Mouse (Mus musculus) urinary bladder, postnatal 10 days (tissue): Measurements from ENCODE around the gene Smoc1.

Experiments
- DNase-seq: peaks from one replicate; pipeline ENCODE4 v3.0.0; 2022; ENCODE audit warnings: low spot score

Gene Smoc1

DNA sequence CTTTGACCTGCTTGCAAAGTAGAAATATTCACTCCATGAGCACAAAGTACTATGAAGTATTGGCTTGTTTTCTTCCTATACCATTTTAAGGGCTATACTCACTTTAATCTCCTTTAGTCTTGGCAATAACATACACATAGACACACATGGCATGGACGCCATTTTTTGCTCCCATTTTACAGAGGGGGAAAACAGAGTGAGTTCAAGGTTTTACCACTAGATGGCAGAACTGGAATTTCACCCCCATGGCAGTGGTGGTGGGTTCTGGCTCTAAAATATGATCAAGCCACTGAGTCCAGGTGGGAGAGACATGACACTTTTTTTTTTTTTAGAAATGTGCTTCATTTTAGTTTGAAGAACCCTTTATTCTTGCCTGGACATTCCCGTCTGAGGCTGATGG is 1.6 kb upstream of the Smoc1 start:
- no peak for DNase-seq

DNA sequence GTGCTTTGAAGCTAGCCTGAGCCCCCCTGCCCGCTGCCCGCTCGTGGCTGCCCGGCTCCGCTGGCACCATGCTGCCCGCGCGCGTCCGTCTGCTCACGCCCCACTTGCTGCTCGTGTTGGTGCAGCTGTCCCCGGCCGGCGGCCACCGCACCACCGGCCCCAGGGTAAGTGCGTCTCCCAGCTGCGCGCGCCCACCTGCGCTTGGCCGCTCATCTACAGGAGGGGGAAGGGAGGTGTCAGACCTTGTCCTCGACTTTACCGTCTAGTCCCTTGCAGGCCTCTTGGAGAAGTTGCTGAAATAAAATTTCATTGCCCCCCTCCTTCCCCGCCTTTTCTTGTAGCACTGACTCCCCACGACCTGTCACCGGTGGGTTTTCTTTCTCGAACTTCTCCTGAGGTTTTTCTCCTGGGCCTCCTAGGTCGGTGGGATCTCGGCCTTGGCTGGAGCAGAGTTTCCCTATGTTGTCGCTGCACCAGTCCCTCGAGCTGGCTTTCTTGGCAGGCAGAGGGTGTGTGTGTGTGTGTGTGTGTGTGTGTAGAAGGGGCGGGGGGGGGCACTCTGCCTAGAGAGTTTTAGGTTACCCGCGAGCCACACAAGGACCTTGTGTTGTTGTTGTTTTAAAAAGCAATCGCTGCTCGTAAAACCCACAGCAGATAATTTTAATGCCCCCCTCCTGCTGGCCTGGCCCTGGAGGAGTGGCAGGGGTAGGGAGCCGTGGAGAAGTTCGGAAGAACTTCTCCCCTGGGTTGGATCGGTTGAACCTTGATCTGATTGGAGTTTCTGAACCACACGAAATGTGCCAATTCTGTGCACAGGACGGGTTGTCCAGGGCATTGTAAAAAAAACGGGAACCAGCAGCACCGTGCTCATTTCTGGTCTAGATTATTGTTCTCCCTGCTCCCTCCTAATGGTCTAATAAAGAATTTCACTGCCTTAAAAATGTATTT is 661 bp downstream of the Smoc1 start:
- DNase-seq = no peak

DNA sequence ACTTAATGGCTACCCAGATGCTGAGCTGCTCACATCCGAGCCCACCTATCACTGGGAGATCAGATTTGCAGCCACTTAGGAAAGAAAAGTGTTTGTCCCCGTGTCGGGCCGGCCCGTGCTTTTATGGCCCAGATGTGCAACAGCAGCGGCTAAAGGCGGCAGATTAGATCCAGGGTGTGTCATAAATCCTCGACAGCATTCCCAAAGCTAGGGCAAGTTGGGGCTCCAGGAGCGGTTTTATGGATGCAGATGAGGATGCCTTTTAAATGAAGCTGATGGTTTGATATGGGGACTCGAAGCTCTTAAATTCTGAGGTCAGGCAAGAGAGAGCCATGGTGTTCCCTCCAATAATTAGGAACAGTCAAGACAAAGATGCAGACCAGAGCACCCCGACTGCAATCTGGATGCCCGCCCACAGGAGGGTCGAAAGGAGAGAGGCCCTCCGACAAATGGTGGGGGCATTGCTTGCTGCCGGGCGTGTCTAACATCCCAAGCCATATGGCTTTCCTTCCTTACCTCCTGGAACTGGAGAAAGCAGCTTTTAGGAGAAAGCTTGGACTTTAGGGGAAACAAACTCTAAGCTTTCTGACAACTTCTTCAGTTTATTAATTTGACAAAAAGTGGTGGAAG is 1.8 kb downstream of the Smoc1 start:
- no peak for DNase-seq

DNA sequence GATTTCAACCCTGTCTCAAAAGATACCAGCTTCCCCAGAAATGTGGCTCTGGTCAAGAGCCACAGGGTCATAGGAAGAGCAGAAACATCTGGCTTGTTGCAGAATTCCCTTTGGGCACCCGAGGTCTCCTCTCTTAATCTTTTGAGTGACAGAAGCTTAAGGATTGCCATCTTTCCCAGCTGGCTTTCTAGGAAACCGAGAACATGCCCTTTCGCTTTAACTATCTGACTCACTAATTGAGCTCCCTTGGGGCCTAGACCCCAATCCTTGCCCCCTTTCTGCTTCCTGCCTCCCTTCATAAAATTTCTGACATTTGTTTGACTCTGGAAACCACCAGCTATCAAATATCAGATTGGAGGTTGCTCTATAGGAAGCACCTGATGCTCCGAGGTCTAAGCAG is 3.1 kb downstream of the Smoc1 start:
- no peak for DNase-seq

DNA sequence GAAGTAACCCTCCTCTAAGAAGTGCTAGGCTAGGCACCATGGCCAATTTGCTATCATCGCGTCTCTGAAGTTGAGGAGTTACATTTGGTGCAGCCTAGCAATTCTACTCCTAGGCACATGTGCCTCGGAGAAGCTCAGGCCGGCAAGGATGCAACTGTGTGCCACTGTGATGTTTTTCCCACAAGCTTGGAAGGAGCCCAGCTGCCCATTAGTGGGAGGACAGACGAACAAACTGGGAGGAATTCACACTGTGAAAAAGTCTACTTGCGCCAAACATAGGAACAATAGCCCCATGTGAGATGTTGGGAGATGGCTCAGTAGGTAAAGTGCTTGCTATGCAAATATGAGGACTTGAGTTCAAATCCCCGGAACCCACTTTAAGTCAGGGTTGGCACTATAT is 5.0 kb downstream of the Smoc1 start:
- DNase-seq = no peak

DNA sequence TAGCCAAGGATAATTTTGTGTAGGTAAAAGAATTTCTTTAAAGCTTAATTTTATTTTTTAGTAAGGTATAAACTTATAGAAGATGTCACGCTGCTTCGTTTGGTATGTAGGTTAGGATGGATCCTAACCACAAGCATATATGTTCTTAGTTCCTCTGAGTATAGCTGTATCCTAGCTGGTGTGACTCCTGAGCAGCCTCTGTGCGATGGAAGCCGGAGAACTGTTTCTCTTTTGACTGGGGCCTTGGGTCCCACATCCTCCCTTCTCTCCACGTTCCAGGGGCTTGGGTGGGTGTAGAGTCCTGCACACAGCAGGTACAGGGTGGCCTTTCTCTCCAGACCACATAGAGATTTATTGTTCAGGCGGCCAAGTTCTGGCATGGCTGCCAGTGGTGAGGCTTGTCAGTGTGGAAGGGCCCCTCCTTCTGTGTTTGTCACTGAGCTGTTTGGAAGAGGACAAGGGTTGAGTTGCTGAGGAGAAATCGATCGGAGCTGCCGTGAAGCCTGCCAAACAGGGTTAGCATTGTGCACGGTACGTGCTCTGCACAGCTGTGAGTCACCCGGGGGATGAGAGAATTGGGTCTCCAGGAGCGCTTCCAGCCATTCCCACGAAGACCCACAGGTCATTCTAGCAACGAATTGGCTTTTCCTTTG is 6.9 kb downstream of the Smoc1 start:
- no peak for DNase-seq

DNA sequence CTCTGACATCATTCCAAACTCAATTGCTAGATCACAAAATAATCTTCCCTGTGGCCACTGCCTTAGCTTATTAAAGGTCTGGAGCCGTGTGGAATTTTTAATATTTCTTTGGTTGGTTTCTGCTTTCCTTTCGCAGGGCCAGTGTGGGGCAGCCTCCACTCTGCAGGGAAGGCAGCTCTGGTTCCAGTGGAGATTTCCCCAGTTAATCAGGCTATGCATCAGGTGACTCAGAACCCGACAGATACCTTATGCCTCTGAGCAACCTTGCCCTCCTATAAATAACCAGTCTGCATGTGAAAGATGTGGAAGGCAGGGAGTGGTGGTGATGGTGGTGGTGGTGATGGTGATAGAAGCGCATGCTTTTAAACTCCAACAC is 7.4 kb downstream of the Smoc1 start:
- DNase-seq = no peak

DNA sequence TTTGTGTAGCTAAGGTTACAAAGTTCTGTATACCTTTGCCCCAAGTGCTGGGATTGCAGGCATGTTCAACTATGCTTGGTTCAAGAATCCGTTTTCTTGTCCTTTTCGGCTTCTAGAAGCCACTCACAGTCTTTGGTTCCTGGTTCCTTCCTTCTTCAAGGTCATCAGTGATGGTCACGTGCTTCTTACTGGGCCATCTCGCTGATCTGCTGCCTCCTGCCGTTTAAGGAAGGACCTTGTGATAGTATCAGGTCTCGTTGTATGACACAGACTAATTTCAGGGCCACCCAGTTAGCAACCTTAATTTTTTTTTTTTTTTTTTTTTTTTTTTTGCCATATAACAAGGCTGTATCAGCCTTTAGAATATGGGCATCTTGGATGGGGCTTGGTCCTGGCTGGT is 9.2 kb downstream of the Smoc1 start:
- DNase-seq = no peak

DNA sequence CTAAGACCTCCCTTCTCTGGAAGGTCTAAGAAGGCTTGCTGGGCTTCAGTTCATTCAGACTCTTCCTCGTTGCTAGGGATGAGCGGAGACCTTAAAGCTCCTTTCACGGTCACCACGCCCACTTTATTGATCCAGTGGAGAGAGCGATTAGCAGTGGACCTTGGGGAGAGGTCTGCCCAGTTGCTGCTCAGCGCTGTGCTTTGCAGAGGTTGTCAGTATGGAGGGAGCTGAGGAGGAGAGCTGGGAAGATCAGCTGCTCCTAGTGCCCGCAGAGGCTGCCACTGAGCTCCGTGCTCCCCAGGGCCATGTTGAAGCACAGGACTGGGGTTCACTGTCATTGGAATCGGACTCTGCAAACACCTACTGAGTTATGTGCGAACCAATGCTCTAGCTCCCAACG is 17.0 kb downstream of the Smoc1 start:
- no peak for DNase-seq

DNA sequence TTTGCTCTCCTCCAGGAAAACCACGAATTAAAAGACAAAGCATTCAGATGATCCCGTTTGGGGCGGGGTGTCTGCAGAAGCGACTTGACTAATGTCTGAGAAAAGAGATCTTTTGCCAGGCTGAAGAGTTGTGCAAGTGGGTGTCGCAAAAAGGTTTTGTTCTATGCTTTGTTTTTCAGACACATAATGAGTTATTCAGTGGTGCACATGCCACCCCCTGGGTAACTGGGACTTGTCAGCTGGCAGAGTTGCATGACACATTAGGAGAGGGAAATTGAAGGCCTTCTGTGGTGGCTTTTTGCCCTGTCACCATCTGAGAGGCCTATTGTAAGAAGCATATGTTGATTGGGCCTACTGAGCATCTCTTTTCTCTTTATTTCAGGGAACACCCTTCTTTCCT is 20.3 kb downstream of the Smoc1 start:
- no peak for DNase-seq

DNA sequence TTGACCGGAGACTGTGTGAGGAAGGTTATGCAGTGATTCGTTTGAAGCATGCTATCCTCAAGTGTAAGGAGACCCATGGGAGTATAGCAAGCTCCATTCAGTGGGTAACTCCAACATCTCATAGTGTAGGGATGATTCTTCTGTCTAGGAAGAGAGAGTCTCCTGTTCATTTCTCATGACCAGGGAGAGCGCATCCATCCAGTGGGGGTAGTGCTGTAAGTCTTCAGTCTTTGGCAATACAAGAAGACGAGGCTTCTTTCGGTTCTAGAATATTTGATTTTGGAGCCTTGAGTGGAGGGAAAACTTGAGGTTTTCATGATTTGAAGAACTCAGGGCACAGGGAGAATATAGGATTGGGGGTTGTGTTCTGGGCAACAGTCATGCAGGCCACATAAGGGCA is 23.1 kb downstream of the Smoc1 start:
- no peak for DNase-seq

DNA sequence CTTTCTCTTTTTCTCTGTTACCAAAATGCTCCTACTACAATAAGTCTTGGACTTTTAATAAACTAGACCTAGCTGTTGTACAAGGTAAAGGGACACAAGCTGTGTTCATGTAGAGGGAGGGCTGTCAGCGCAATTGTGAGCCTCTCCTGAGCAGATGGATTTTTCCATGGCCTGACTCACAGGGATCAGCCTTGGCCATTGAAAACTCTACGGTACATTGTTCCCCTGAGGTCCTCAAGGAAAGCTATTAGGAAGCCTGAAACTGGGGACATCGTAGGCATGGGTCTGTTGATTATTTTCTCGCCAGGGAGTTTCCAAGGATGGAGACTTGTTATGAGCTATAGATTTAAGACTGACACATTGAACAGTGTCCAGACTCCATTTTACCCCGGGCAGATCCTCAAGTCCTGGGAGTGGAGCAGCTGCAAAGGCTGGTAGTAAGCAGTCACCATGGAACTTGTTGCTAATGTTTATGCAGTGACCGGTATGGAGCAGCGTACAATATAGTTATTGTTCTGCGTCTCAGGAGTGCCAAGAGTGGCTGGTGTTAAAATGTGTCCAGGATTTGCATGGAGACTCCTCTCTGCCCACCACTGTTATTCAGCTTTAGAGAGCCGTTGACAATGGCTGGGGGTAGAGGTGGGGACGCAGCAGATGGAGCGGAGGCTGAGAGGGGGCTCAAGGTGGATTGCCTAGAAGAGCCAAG is 28.5 kb downstream of the Smoc1 start:
- no peak for DNase-seq

DNA sequence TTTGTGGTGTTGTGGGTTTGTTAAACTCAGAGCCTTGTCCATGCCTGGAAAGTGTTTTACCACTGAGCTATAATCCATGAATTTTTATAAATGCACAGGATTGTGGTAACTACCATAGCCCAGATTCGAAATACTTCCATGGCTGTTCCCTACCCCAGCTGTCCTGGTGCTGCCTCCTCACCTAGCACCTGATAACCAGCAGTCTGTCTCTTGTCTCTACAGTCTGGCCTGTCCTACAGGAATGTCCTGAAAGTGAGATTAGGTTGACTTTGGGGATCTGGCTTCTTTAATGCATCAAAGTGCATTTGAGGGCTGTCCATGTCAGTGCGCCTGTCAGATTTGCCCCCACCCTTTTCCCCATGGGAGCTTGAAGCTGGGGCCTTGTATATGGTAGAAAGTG is 29.2 kb downstream of the Smoc1 start:
- DNase-seq = no peak

DNA sequence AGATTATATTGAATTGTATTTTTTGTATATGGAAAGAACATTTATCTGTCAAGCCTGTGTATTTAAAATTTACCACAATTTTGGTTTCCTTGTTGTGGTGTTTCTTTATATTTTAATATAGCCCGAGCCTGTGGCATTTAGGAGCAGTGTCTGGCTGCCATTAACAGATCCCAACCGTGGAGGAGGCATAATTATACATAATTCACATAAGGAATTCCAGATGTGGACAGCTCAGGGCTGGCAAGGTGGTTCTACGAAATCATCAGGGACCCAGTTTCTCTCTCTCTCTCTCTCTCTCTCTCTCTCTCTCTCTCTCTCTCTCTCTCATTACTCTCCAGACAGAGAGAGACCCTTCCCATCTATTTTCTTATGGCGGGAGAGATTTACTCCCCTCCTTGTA is 31.0 kb downstream of the Smoc1 start:
- DNase-seq = no peak

DNA sequence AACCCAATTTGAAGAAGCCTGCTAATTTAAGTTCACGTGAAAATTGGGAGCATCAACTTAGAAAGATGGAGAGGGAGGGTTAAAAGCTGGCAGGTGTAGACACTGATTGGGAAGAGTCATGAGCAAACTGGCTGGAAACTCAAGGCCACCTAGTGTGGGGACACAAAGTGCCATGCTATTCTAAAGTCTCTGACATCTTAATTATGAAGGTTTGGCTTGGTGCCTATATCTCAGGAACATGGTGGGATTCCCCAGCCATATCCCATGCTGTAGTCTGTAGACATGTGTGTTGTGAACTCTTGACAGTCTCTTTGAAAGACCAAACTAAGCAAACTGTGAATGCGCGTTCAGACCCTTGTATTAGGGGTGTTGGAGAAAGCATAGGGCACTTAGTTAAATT is 32.0 kb downstream of the Smoc1 start:
- no peak for DNase-seq

DNA sequence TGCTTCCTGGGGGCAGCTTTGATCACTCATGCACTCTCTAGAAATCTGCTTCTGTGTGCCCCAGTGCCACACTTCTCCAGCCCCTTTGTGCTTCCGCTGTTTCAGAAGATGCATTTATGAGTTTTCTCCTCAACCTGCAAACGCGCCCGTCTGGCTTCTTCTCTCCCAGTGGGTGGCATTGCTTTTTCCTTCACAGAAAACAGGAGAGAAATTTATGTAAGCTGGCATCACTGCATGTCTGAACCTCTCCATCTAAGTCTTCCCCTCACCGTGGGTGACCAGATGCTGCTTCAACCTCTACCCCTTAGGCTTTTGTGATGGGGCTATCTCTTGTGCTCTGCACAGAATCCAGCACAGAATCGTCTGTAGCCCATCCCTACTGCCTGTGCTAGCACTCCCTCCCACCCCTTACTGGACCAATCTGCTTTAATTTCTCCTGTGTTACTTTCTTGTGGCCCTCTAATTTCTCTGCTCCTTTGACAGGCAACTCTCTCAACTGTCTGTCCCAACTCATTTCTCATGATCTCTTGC is 35.3 kb downstream of the Smoc1 start:
- no peak for DNase-seq

DNA sequence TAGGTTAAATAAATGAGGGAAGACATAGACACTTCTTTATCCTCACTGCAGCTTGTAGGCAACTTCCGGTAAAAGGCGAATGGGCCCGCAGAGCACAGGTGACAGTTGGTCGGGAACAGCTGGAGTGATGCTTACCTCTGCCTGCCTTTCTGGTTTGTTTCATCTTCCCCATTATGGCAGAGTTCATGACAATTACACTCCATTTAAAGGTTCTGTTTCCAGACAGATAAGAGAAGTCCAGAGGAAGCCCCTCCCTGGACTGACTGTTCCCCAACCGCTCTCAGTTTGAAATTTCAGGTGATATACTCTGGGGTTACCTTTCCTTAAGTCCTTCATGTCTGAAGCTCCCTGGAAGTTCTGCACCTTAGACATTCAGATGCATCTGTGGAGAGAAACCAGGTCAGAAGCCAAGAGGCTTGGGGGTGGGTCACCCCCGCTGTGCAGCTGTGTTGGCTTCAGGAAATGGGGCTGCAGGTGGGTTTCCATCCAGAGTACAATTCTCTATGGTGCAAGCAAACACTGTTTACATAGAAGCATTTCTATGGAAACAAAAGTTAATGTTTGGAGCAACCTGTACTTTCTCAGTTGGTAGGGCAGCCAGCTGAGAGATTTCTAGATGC is 36.8 kb downstream of the Smoc1 start:
- DNase-seq = no peak

DNA sequence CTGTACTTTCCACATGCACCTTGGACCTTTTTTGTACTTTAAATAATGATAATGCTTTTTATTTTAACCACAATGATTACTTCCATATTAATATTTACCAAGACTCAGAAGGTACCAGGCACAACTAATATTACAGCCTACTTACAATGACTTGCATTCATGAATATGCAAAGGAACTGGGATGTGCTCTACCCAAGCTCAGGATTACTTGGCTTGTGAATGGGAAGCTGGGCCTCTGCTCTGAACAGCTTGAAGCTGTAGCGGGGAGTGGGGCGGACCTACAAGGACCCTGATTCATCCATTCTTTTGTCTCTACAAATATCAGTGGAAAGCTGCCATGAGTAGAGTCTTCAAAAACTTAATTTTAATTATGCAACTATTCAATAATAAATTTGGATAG is 47.5 kb downstream of the Smoc1 start:
- DNase-seq = no peak

DNA sequence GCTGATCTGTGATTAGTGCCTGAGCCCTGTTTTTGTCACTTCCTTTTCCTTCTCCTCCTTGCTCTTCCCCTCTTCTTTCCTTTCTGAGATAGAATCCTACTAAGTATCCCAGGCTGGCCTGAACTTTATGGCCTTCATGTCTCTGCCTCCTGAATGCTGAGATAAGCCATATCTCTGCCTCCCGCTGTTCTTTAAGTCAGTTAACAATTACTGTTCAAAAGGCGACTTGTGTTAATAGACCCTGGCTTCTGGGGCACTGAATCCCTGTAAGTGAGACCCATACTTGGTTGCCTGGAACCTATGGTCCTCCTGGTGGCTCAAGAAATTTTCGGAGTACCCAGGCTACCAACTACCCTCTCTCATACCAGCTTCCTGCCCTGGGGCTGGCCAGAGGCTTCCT is 48.3 kb downstream of the Smoc1 start:
- DNase-seq = no peak

DNA sequence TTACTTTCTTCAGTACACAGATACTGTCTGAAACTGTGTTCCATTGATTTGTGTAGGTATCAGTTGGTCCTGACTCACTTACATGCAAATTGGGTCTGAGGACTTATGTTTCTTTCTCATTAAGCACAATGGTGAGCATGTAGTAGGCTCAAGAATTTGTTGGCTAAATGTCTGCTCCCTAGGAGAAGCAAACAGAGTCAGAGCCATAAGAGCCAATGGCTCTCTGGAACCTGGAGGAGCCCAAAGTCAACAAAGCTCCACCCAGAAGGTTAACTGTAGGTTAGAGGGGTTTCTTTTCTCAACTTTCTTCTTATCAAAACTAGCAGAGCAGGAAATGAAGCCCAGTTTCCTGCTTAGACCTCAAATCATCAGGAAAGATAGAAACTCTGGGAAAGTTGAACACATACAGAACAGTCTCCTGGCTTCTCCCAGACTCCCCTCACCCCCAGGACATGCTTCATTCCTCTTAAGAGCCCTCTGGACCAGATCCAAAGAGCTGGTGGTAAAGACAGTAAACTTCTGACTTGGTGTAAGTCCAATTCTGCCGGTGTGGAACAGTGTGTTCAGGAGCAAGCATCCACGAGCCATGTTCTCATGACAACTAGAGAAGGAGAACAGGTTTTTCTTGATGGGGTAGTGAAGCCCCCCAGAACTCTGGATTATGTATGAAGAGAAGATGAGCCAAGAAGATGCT is 51.5 kb downstream of the Smoc1 start:
- DNase-seq = no peak

DNA sequence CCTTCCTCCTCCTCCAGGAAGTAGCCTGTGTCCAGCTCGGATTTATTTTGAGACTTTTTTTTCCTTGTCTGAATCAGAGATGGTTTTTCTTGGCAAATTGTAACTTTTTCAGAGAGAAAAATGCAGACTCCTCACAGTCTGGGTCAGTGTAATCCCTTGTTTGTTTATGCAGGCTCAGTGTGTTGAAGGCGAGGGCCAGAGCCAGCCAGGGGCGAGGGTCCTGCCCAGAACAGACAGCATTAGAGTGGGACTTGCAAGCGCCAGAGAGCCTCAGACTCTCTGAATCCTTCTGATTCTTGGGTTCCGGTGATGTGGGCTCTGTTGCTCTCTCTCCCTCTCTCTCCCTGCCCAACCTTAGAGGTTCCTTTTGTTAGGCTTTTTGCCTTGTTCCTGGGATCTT is 53.7 kb downstream of the Smoc1 start:
- no peak for DNase-seq
